Mouse (Mus musculus): ENCODE measurements at regions not wholly inside any gene's neighbourhood (a gene's known extent, or its start where the extent isn't known, plus 50 kb on each side); places are given as distances from the start of the nearest gene placed in this dataset.

- Histone ChIP-seq H3K9ac (ENCODE audit: low read depth, low read length) (no peak overlapping the region), H3K4me2 (ENCODE audit: low read length) (no peak overlapping the region), H3K27ac (ENCODE audit: low read length) (no peak overlapping the region), H3K9me3 (replicated peaks; ENCODE audit: control insufficient read depth, low read length, poor library complexity, severe bottlenecking) (no peaks in the 10 kb centered on the region), H3K36me3 (ENCODE audit: control insufficient read depth, insufficient read depth, low read length) (no peaks in the 10 kb centered on the region), H3K27me3 (ENCODE audit: control insufficient read depth, insufficient read depth, low read depth, low read length) (no peaks in the 10 kb centered on the region), H3K4me1 (ENCODE audit: control insufficient read depth, insufficient read depth, low read length) (0 out of 2 replicates have a peak, but pooled peaks cover 2% of the 10 kb centered on the region), H3K4me3 (ENCODE audit: low read depth, low read length) (no peak overlapping the region)
- no peak for ATAC-seq
- 43% methylated on average over 3 of the region's 3 CpGs for WGBS
These were observed 600.5 kb downstream of the Trib2 start for GRCm38 (mm10) chr12:15216180-15216579.

GRCm38 (mm10) chr12:15174411-15175041 is 642.2 kb downstream of the Trib2 start:
- 56% methylated on average over 6 of the region's 6 CpGs for WGBS
- no peak overlapping the region for H3K4me2 ChIP-seq (ENCODE audit: low read length)
- H3K9ac ChIP-seq (ENCODE audit: low read depth, low read length): no peak overlapping the region
- no peaks in the 10 kb centered on the region for H3K4me1 ChIP-seq (ENCODE audit: control insufficient read depth, insufficient read depth, low read length)
- H3K9me3 ChIP-seq (replicated peaks; ENCODE audit: control insufficient read depth, low read length, poor library complexity, severe bottlenecking): no peaks in the 10 kb centered on the region
- H3K36me3 ChIP-seq (ENCODE audit: control insufficient read depth, insufficient read depth, low read length): no peaks in the 10 kb centered on the region
- ATAC-seq: 0 out of 2 replicates have a peak, but pooled peaks have one; percentile 42
- H3K27ac ChIP-seq (ENCODE audit: low read length): no peak overlapping the region
- H3K27me3 ChIP-seq (ENCODE audit: control insufficient read depth, insufficient read depth, low read depth, low read length): no peaks in the 10 kb centered on the region
- no peak overlapping the region for H3K4me3 ChIP-seq (ENCODE audit: low read depth, low read length)

GRCm38 (mm10) chr12:15162605-15163004 is 654.1 kb downstream of the Trib2 start:
- no peaks in the 10 kb centered on the region for H3K9me3 ChIP-seq (replicated peaks; ENCODE audit: control insufficient read depth, low read length, poor library complexity, severe bottlenecking)
- H3K4me2 ChIP-seq (ENCODE audit: low read length): no peak overlapping the region
- no peaks in the 10 kb centered on the region for H3K4me1 ChIP-seq (ENCODE audit: control insufficient read depth, insufficient read depth, low read length)
- no peak overlapping the region for H3K27ac ChIP-seq (ENCODE audit: low read length)
- no peak for ATAC-seq
- H3K36me3 ChIP-seq (ENCODE audit: control insufficient read depth, insufficient read depth, low read length): no peaks in the 10 kb centered on the region
- no peaks in the 10 kb centered on the region for H3K27me3 ChIP-seq (ENCODE audit: control insufficient read depth, insufficient read depth, low read depth, low read length)
- 90% methylated on average over 5 of the region's 5 CpGs for WGBS
- no peak overlapping the region for H3K4me3 ChIP-seq (ENCODE audit: low read depth, low read length)
- H3K9ac ChIP-seq (ENCODE audit: low read depth, low read length): no peak overlapping the region

- H3K27ac ChIP-seq (ENCODE audit: low read length): no peak overlapping the region
- H3K4me2 ChIP-seq (ENCODE audit: low read length): no peak overlapping the region
- WGBS: 50% methylated on average over 3 of the region's 3 CpGs
- H3K4me3 ChIP-seq (ENCODE audit: low read depth, low read length): no peak overlapping the region
- H3K9me3 ChIP-seq (replicated peaks; ENCODE audit: control insufficient read depth, low read length, poor library complexity, severe bottlenecking): no peaks in the 10 kb centered on the region
- no peaks in the 10 kb centered on the region for H3K4me1 ChIP-seq (ENCODE audit: control insufficient read depth, insufficient read depth, low read length)
- H3K27me3 ChIP-seq (ENCODE audit: control insufficient read depth, insufficient read depth, low read depth, low read length): no peaks in the 10 kb centered on the region
- 0 out of 2 replicates have a peak, but pooled peaks have one; percentile 58 for ATAC-seq
- H3K9ac ChIP-seq (ENCODE audit: low read depth, low read length): no peak overlapping the region
- H3K36me3 ChIP-seq (ENCODE audit: control insufficient read depth, insufficient read depth, low read length): no peaks in the 10 kb centered on the region
These were observed 654.9 kb downstream of the Trib2 start for GRCm38 (mm10) chr12:15161864-15162263.

GRCm38 (mm10) chr12:15160478-15160998 is 656.2 kb downstream of the Trib2 start:
- 94% methylated on average over 2 of the region's 2 CpGs for whole genome bisulfite sequencing
- H3K27me3 ChIP-seq (ENCODE audit: control insufficient read depth, insufficient read depth, low read depth, low read length): no peaks in the 10 kb centered on the region
- H3K27ac ChIP-seq (ENCODE audit: low read length): no peak overlapping the region
- no peak overlapping the region for H3K4me2 ChIP-seq (ENCODE audit: low read length)
- ATAC-seq: no peak
- no peaks in the 10 kb centered on the region for H3K4me1 ChIP-seq (ENCODE audit: control insufficient read depth, insufficient read depth, low read length)
- no peaks in the 10 kb centered on the region for H3K36me3 ChIP-seq (ENCODE audit: control insufficient read depth, insufficient read depth, low read length)
- no peak overlapping the region for H3K9ac ChIP-seq (ENCODE audit: low read depth, low read length)
- H3K4me3 ChIP-seq (ENCODE audit: low read depth, low read length): no peak overlapping the region
- H3K9me3 ChIP-seq (replicated peaks; ENCODE audit: control insufficient read depth, low read length, poor library complexity, severe bottlenecking): no peaks in the 10 kb centered on the region

- Histone ChIP-seq H3K27ac (ENCODE audit: low read length) (no peak overlapping the region), H3K36me3 (ENCODE audit: control insufficient read depth, insufficient read depth, low read length) (no peaks in the 10 kb centered on the region), H3K4me1 (ENCODE audit: control insufficient read depth, insufficient read depth, low read length) (no peaks in the 10 kb centered on the region), H3K9ac (ENCODE audit: low read depth, low read length) (no peak overlapping the region), H3K4me3 (ENCODE audit: low read depth, low read length) (no peak overlapping the region), H3K27me3 (ENCODE audit: control insufficient read depth, insufficient read depth, low read depth, low read length) (no peaks in the 10 kb centered on the region), H3K4me2 (ENCODE audit: low read length) (no peak overlapping the region), H3K9me3 (replicated peaks; ENCODE audit: control insufficient read depth, low read length, poor library complexity, severe bottlenecking) (no peaks in the 10 kb centered on the region)
- 79% methylated on average over 2 of the region's 2 CpGs for whole genome bisulfite sequencing
- ATAC-seq: no peak
These were observed 670.3 kb downstream of the Trib2 start for GRCm38 (mm10) chr12:15146398-15146797.

- Histone ChIP-seq H3K36me3 (ENCODE audit: control insufficient read depth, insufficient read depth, low read length) (no peaks in the 10 kb centered on the region), H3K27ac (ENCODE audit: low read length) (no peak overlapping the region), H3K4me2 (ENCODE audit: low read length) (no peak overlapping the region), H3K9me3 (replicated peaks; ENCODE audit: control insufficient read depth, low read length, poor library complexity, severe bottlenecking) (no peaks in the 10 kb centered on the region), H3K9ac (ENCODE audit: low read depth, low read length) (no peak overlapping the region), H3K4me1 (ENCODE audit: control insufficient read depth, insufficient read depth, low read length) (peaks cover 4% of the 10 kb centered on the region), H3K4me3 (ENCODE audit: low read depth, low read length) (no peak overlapping the region), H3K27me3 (ENCODE audit: control insufficient read depth, insufficient read depth, low read depth, low read length) (no peaks in the 10 kb centered on the region)
- 37% methylated on average over 5 of the region's 5 CpGs for WGBS
- peak; percentile 79 for ATAC-seq
These were observed 679.7 kb downstream of the Trib2 start for GRCm38 (mm10) chr12:15137039-15137438.

GRCm38 (mm10) chr12:15124179-15124578 is 692.5 kb downstream of the Trib2 start:
- Histone ChIP-seq H3K4me1 (ENCODE audit: control insufficient read depth, insufficient read depth, low read length) (no peaks in the 10 kb centered on the region), H3K27ac (ENCODE audit: low read length) (no peak overlapping the region), H3K27me3 (ENCODE audit: control insufficient read depth, insufficient read depth, low read depth, low read length) (no peaks in the 10 kb centered on the region), H3K36me3 (ENCODE audit: control insufficient read depth, insufficient read depth, low read length) (no peaks in the 10 kb centered on the region), H3K9ac (ENCODE audit: low read depth, low read length) (no peak overlapping the region), H3K9me3 (replicated peaks; ENCODE audit: control insufficient read depth, low read length, poor library complexity, severe bottlenecking) (no peaks in the 10 kb centered on the region), H3K4me2 (ENCODE audit: low read length) (no peak overlapping the region), H3K4me3 (ENCODE audit: low read depth, low read length) (no peak overlapping the region)
- WGBS: 69% methylated on average over 3 of the region's 3 CpGs
- ATAC-seq: no peak

- H3K36me3 ChIP-seq (ENCODE audit: control insufficient read depth, insufficient read depth, low read length): no peaks in the 10 kb centered on the region
- no peak overlapping the region for H3K9ac ChIP-seq (ENCODE audit: low read depth, low read length)
- no peak overlapping the region for H3K4me2 ChIP-seq (ENCODE audit: low read length)
- WGBS: 84% methylated on average over 4 of the region's 4 CpGs
- H3K27me3 ChIP-seq (ENCODE audit: control insufficient read depth, insufficient read depth, low read depth, low read length): no peaks in the 10 kb centered on the region
- no peak overlapping the region for H3K27ac ChIP-seq (ENCODE audit: low read length)
- no peak for ATAC-seq
- no peaks in the 10 kb centered on the region for H3K4me1 ChIP-seq (ENCODE audit: control insufficient read depth, insufficient read depth, low read length)
- H3K4me3 ChIP-seq (ENCODE audit: low read depth, low read length): no peak overlapping the region
- no peaks in the 10 kb centered on the region for H3K9me3 ChIP-seq (replicated peaks; ENCODE audit: control insufficient read depth, low read length, poor library complexity, severe bottlenecking)
These were observed 694.0 kb downstream of the Trib2 start for GRCm38 (mm10) chr12:15122586-15123212.

All from midbrain, embryonic 16.5 days (tissue).